Mouse (Mus musculus) E14TG2a.4 (cell line): ENCODE measurements at regions not wholly inside any gene's neighbourhood (a gene's known extent, or its start where the extent isn't known, plus 50 kb on each side); places are given as distances from the start of the nearest gene placed in this dataset.

ENCODE experiments used
- CTCF ChIP-seq: conservative IDR thresholded peaks from 2 replicates; pipeline ENCODE4 v1.5.1; 2014; ENCODE audit warnings: low read length
- NANOG ChIP-seq: IDR thresholded peaks from 2 replicates; pipeline ENCODE4 v1.6.1; 2014; ENCODE audit warnings: borderline replicate concordance, low read length, mixed read lengths
- POU5F1 ChIP-seq: IDR thresholded peaks from 2 replicates; pipeline ENCODE4 v1.6.1; 2014; ENCODE audit warnings: low read length, borderline replicate concordance

- TF ChIP-seq CTCF (no peak), POU5F1 (no peak), NANOG (no peak)
These were observed 332.4 kb upstream of the Sox9 start for GRCm38 (mm10) chr11:112449632-112450031.
